Mouse (Mus musculus): ENCODE measurements around the gene Ptprt.

- TF ChIP-seq CTCF (IDR thresholded peaks at IDR 0.05) (no peak), EP300 (IDR thresholded peaks at IDR 0.05; ENCODE audit: insufficient read depth, low read depth, low read length) (no peak), POLR2A (IDR thresholded peaks at IDR 0.05; ENCODE audit: insufficient read depth, low read depth, low read length) (no peak)
Measured at GRCm38 (mm10) chr2:162698068-162698467, 37.1 kb upstream of the Ptprt start.

Measured in heart, adult 2 months (tissue).